Mouse (Mus musculus) lung, adult 10 weeks (tissue): ENCODE results near the gene Olfr632. TPM values are rescaled to one million over a fixed set of nuclear protein-coding genes. Genes with fewer than 3 reads are reported as not detected.

Source experiments
- polyA plus RNA-seq: library from polyadenylated mRNA; stranded (reverse); fragments of 350-450 nt; fragmentation: Illumina TruSeq; extraction: RNeasy Lipid Tissue Mini Kit (QIAGEN cat#74804); gene quantifications from one replicate; pipeline ENCODE4 v1.2.3, GENCODE M21; 2014; ENCODE audit warnings: low read depth, low replicate concordance; ENCODE audit not compliant: insufficient read depth

The Olfr632 gene
- polyA plus RNA-seq = not detected

GRCm38 (mm10) chr7:103934264-103934663 is at the start of gene Olfr632:
Olfr632 (plus strand) TSS chr7:103934347.

GRCm38 (mm10) chr7:103886152-103886551 is 48.0 kb upstream of the Olfr632 start, which contains the start of gene Olfr66:
Olfr66 (minus strand) TSS chr7:103886252.

GRCm38 (mm10) chr7:103894385-103894784 is 39.8 kb upstream of the Olfr632 start, which contains the start of gene Olfr64:
Olfr64 (minus strand) TSS chr7:103894485.

DNA sequence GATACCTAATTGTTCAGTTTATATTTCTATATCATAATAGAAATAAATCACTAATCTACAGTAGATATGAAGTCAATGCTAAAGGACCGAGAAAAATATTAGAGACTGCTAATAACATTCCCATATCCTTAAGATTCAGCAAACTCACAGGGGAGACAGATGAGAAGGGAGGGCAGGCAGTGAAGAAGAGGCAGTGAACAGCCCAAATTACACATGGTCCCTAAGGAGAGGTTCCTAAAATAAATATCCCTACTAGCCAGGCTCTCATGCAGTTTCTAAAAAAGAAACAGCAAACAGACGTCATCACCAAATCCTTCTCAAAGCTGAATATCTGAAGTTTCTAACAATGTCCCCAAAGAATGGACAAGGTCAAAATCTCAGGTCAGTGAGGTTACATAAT is 31.0 kb upstream of the Olfr632 start, which contains the start of gene Olfr65:
TSS of gene Olfr65 (plus strand) at position 301 of the 400 bp plus-strand sequence.

DNA sequence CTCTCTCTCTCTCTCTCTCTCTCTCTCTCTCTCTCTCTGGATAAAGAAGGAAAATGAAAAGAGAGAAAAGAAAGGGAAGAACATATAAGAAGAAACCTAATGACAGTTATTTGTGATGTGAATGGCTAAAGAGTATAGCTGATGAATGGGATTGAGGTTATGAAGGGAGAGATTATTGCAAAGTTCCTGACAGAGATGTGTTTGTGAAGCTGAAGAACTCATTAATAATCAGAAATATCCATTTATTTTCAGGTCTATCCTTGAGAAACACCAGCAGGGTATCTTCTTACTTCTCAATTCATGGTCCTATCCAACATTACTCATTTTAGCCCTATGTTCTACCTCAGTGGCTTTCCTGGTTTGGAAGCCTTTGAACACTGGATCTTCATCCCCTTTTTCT is 5.6 kb upstream of the Olfr632 start, which contains the start of gene Olfr631:
TSS of gene Olfr631 (plus strand) at position 301 of the 400 bp plus-strand sequence.

GRCm38 (mm10) chr7:103944137-103944536 is 10.0 kb downstream of the Olfr632 start, which contains the start of gene Olfr633:
Olfr633 (plus strand) TSS chr7:103944437.

GRCm38 (mm10) chr7:103970852-103971251 is 36.7 kb downstream of the Olfr632 start, which contains the start of gene Olfr635:
Olfr635 (plus strand) TSS chr7:103971152.

Other genes with a start within 250 kb of the Olfr632 start
- not detected for gene Olfr243, start 219.7 kb upstream of the Olfr632 start, polyA plus RNA-seq
- gene Olfr628, start 204.0 kb upstream of the Olfr632 start, polyA plus RNA-seq = not detected
- not detected for gene Olfr629, start 189.4 kb upstream of the Olfr632 start, polyA plus RNA-seq
- not detected for gene Olfr630, start 177.0 kb upstream of the Olfr632 start, polyA plus RNA-seq
- not detected for gene Olfr69, start 162.8 kb upstream of the Olfr632 start, polyA plus RNA-seq
- not detected for gene Olfr68, start 154.6 kb upstream of the Olfr632 start, polyA plus RNA-seq
- gene Olfr67, start 142.5 kb upstream of the Olfr632 start, polyA plus RNA-seq = not detected
- gene Hbb-bt, start 120.4 kb upstream of the Olfr632 start, polyA plus RNA-seq = 3,244 TPM
- 22,942 TPM for gene Hbb-bs, start 106.3 kb upstream of the Olfr632 start, polyA plus RNA-seq
- not detected for gene Hbb-bh2, start 93.8 kb upstream of the Olfr632 start, polyA plus RNA-seq
- gene Hbb-bh1, start 91.2 kb upstream of the Olfr632 start, polyA plus RNA-seq = not detected
- not detected for gene Hbb-y, start 81.1 kb upstream of the Olfr632 start, polyA plus RNA-seq
- not detected for gene Olfr66, start 48.1 kb upstream of the Olfr632 start, polyA plus RNA-seq
- gene Olfr64, start 39.9 kb upstream of the Olfr632 start, polyA plus RNA-seq = not detected
- not detected for gene Olfr65, start 30.9 kb upstream of the Olfr632 start, polyA plus RNA-seq
- gene Olfr631, start 5.5 kb upstream of the Olfr632 start, polyA plus RNA-seq = not detected
- not detected for gene Olfr633, start 10.1 kb downstream of the Olfr632 start, polyA plus RNA-seq
- gene Olfr635, start 36.8 kb downstream of the Olfr632 start, polyA plus RNA-seq = not detected
- not detected for gene Olfr638, start 64.4 kb downstream of the Olfr632 start, polyA plus RNA-seq
- gene Olfr639, start 83.0 kb downstream of the Olfr632 start, polyA plus RNA-seq = not detected
- not detected for gene Olfr640, start 91.2 kb downstream of the Olfr632 start, polyA plus RNA-seq
- not detected for gene Olfr641, start 101.1 kb downstream of the Olfr632 start, polyA plus RNA-seq
- not detected for gene Olfr642, start 118.3 kb downstream of the Olfr632 start, polyA plus RNA-seq
- not detected for gene 4930516K23Rik, start 127.1 kb downstream of the Olfr632 start, polyA plus RNA-seq
- gene Olfr644, start 137.5 kb downstream of the Olfr632 start, polyA plus RNA-seq = not detected
- not detected for gene Olfr645, start 151.1 kb downstream of the Olfr632 start, polyA plus RNA-seq
- not detected for gene Olfr646, start 170.5 kb downstream of the Olfr632 start, polyA plus RNA-seq
- gene Ubqln5, start 195.5 kb downstream of the Olfr632 start, polyA plus RNA-seq = not detected
- gene Olfr643, start 203.1 kb downstream of the Olfr632 start, polyA plus RNA-seq = not detected
- not detected for gene Ubqln3, start 208.9 kb downstream of the Olfr632 start, polyA plus RNA-seq
- gene Ubqlnl, start 216.2 kb downstream of the Olfr632 start, polyA plus RNA-seq = not detected
- gene Olfm5, start 230.5 kb downstream of the Olfr632 start, polyA plus RNA-seq = not detected
- not detected for gene Olfr648, start 249.0 kb downstream of the Olfr632 start, polyA plus RNA-seq